Mouse (Mus musculus) duodenum, adult 2 months (tissue): Measurements from ENCODE around the gene Cfap97. TPM values are rescaled to one million over a fixed set of nuclear protein-coding genes. Genes with fewer than 3 reads are reported as not detected.

Source experiments
- polyA plus RNA-seq: library from polyadenylated mRNA; depleted of rRNA; stranded (reverse); fragments of >200 nt; gene quantifications from 2 replicates; pipeline ENCODE4 v1.2.3, GENCODE M21; 2012; ENCODE audit warnings: low replicate concordance; rRNA removed

Cfap97 gene
- 0.65 and 0.70 TPM in 2 replicates for polyA plus RNA-seq

GRCm38 (mm10) chr8:46151202-46152062 is at the start of gene Cfap97:
Cfap97 (plus strand) TSS chr8:46151771.

GRCm38 (mm10) chr8:46152064-46153031 is 777 bp downstream of the Cfap97 start, which contains the start of gene Snx25:
Snx25 (minus strand) TSS chr8:46152159.

GRCm38 (mm10) chr8:46210404-46211315 is 59.1 kb downstream of the Cfap97 start, which contains the start of gene Slc25a4:
Slc25a4 (minus strand) TSS chr8:46211284.

Other genes starting within 250 kb of the Cfap97 start
- 0.05 TPM in 1 of 2 replicates, not detected in the other for gene Ccdc110, start 217.2 kb upstream of the Cfap97 start, polyA plus RNA-seq
- 0.06 TPM in 1 of 2 replicates, not detected in the other for gene 1700029J07Rik, start 176.5 kb upstream of the Cfap97 start, polyA plus RNA-seq
- 3.1 and 4.7 TPM in 2 replicates for gene Ufsp2, start 176.2 kb upstream of the Cfap97 start, polyA plus RNA-seq
- gene Lrp2bp, start 152.5 kb upstream of the Cfap97 start, polyA plus RNA-seq, result 0.06 TPM in 1 of 2 replicates, not detected in the other
- 6.0 and 7.7 TPM in 2 replicates for gene Ankrd37, start 146.1 kb upstream of the Cfap97 start, polyA plus RNA-seq
- gene Snx25, start 388 bp downstream of the Cfap97 start, polyA plus RNA-seq, result 4.5 and 8.5 TPM in 2 replicates
- 71.3 and 78.1 TPM in 2 replicates for gene Slc25a4, start 59.5 kb downstream of the Cfap97 start, polyA plus RNA-seq
- gene Helt, start 142.9 kb downstream of the Cfap97 start, polyA plus RNA-seq, result not detected in 2 replicates